Mouse (Mus musculus) G1E (cell line): ENCODE data around the gene Ptprt.

Experiments used
- CTCF ChIP-seq: IDR thresholded peaks from 2 replicates; pipeline ENCODE4 v1.5.1; 2012; ENCODE audit warnings: low read depth, low read length, inconsistent platforms, mixed read lengths
- GATA1 ChIP-seq: IDR thresholded peaks from 2 replicates; pipeline ENCODE4 v1.6.1; 2012; ENCODE audit warnings: borderline replicate concordance, low read length, inconsistent platforms, mixed read lengths

- no peak for TF ChIP-seq CTCF
- no peak for TF ChIP-seq GATA1
Measured at GRCm38 (mm10) chr2:162613480-162613879, 47.5 kb downstream of the Ptprt start.
